7 mouse cellular contexts compared by ENCODE assay signal in the genomic region with DNA sequence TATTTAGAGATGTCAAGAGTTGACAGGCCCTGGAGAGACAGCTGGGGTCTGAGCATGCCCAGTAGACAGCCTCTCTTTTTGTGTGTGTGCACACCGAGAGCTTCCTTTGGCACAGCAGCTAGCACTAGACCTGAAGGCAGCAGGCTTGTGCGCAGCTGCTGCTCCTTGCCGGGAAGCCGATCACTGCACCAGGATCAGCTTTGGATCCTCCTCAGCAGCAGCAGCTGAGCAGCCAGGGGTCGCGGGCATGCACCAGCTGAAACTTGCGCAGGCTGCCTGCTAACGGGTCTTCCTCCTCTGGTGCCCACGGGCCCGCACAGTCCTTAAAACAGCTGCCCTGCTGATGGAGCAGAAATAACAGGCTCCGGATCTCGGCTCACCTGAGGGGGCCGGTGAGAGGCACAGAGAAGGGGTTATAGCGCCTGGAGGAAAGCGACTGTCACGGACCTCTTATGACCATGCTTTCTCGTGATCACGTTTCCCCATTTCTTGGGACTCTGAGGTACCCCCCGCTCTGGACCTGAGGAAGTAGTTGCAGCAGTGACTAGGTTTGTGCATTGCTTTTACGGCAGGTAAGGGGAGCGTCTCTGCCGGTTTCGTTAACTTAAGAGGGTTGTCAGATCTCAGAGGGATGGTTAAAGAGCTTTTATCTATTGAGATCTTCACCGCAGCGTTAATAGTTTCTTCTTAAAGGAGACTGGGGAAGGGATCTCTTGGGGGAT. TPM values are rescaled to one million over a fixed set of nuclear protein-coding genes. Genes with fewer than 3 reads are reported as not detected.
DNase-seq lines count a peak whose midpoint lies in the region; ATAC-seq and TF ChIP-seq lines count a peak whose summit lies in the region.

No protein-coding gene starts in this region.

- peaks cover 8% of the 10 kb centered on the region for H3K4me1 ChIP-seq in embryonic facial prominence, embryonic 15.5 days
- H3K4me1 ChIP-seq in hindbrain, postnatal 0 days (ENCODE audit: insufficient read depth, low read length): no peaks in the 10 kb centered on the region
- H3K4me1 ChIP-seq in limb, embryonic 14.5 days (ENCODE audit: control insufficient read depth, insufficient read depth, low read length): peaks cover 6% of the 10 kb centered on the region
- H3K4me1 ChIP-seq in neural tube, embryonic 14.5 days (ENCODE audit: control insufficient read depth, insufficient read depth, low read length): no peaks in the 10 kb centered on the region

- peak; percentile 45; the same call in 1 of the 2 replicates for TF ChIP-seq CTCF in hindbrain, postnatal 0 days (IDR thresholded peaks at IDR 0.05; ENCODE audit: low read depth)

- no peaks in the 10 kb centered on the region for H3K36me3 ChIP-seq in embryonic facial prominence, embryonic 15.5 days
- H3K36me3 ChIP-seq in hindbrain, postnatal 0 days (ENCODE audit: insufficient read depth, low read length): no peaks in the 10 kb centered on the region
- no peaks in the 10 kb centered on the region for H3K36me3 ChIP-seq in limb, embryonic 14.5 days (ENCODE audit: control insufficient read depth, insufficient read depth, low read length)
- no peaks in the 10 kb centered on the region for H3K36me3 ChIP-seq in neural tube, embryonic 14.5 days (ENCODE audit: control insufficient read depth, insufficient read depth, low read length)

- H3K9ac ChIP-seq in embryonic facial prominence, embryonic 15.5 days: peak overlapping the region; percentile 12; the same call in 1 of the 2 replicates
- peak overlapping the region; percentile 50 for H3K9ac ChIP-seq in hindbrain, postnatal 0 days (replicated peaks; ENCODE audit: low read length)
- H3K9ac ChIP-seq in limb, embryonic 14.5 days (ENCODE audit: low read depth, low read length, severe bottlenecking): peak overlapping the region; percentile 58
- H3K9ac ChIP-seq in neural tube, embryonic 14.5 days (replicated peaks; ENCODE audit: low read depth, low read length): peak overlapping the region; percentile 59

- peak; percentile 4 for DNase-seq in ovary, postnatal 14 days (ENCODE audit: low spot score)
- no peak for DNase-seq in ovary, postnatal 10 days (ENCODE audit: low spot score)
- peak; percentile 82 for DNase-seq in hindbrain, postnatal 0 days (ENCODE audit: low spot score)
- peak; percentile 49 for DNase-seq in limb, embryonic 14.5 days (ENCODE audit: low spot score)
- no peak for DNase-seq in natural killer cell, adult 2 months (ENCODE audit: low spot score in 2 of 2)

- 3% methylated on average over 25 of the region's 25 CpGs for WGBS in embryonic facial prominence, embryonic 15.5 days
- 3% methylated on average over 25 of the region's 25 CpGs for WGBS in hindbrain, postnatal 0 days
- 2% methylated on average over 25 of the region's 25 CpGs for WGBS in limb, embryonic 14.5 days
- 4% methylated on average over 25 of the region's 25 CpGs for WGBS in neural tube, embryonic 14.5 days

- no peaks in the 10 kb centered on the region for H3K27me3 ChIP-seq in embryonic facial prominence, embryonic 15.5 days
- H3K27me3 ChIP-seq in hindbrain, postnatal 0 days (ENCODE audit: insufficient read depth, low read length): no peaks in the 10 kb centered on the region
- H3K27me3 ChIP-seq in limb, embryonic 14.5 days (ENCODE audit: control insufficient read depth, insufficient read depth, low read length): peaks cover 3% of the 10 kb centered on the region; the same call in 1 of the 2 replicates
- H3K27me3 ChIP-seq in neural tube, embryonic 14.5 days (ENCODE audit: control insufficient read depth, insufficient read depth, low read length): no peaks in the 10 kb centered on the region

- H3K4me2 ChIP-seq in embryonic facial prominence, embryonic 15.5 days (replicated peaks): peak overlapping the region; percentile 83
- H3K4me2 ChIP-seq in hindbrain, postnatal 0 days (ENCODE audit: low read depth, low read length): peak overlapping the region; percentile 65
- peak overlapping the region; percentile 92 for H3K4me2 ChIP-seq in limb, embryonic 14.5 days (replicated peaks; ENCODE audit: low read depth, low read length, severe bottlenecking)
- H3K4me2 ChIP-seq in neural tube, embryonic 14.5 days (ENCODE audit: low read depth, low read length): peak overlapping the region; percentile 60

- ATAC-seq in embryonic facial prominence, embryonic 15.5 days (ENCODE audit: insufficient number of reproducible peaks, low FRiP score, low TSS enrichment, low read depth): peak; percentile 34; the same call in 1 of the 2 replicates
- ATAC-seq in hindbrain, postnatal 0 days: peak; percentile 98
- peak; percentile 83 for ATAC-seq in limb, embryonic 14.5 days (ENCODE audit: low FRiP score, low read depth)
- peak; percentile 98 for ATAC-seq in neural tube, embryonic 14.5 days (ENCODE audit: low read depth)

- TF ChIP-seq POLR2A in limb, embryonic 14.5 days (IDR thresholded peaks at IDR 0.05; ENCODE audit: borderline replicate concordance, extremely low read depth, insufficient read depth, insufficient read length): no peak

- peak overlapping the region; percentile 41 for H3K4me3 ChIP-seq in embryonic facial prominence, embryonic 15.5 days (replicated peaks)
- H3K4me3 ChIP-seq in hindbrain, postnatal 0 days (ENCODE audit: low read length): peak overlapping the region; percentile 47
- peak overlapping the region; percentile 43 for H3K4me3 ChIP-seq in limb, embryonic 14.5 days (replicated peaks; ENCODE audit: low read length)
- peak overlapping the region; percentile 44 for H3K4me3 ChIP-seq in neural tube, embryonic 14.5 days (ENCODE audit: low read depth, low read length)

- H3K9me3 ChIP-seq in embryonic facial prominence, embryonic 15.5 days (replicated peaks): no peaks in the 10 kb centered on the region
- H3K9me3 ChIP-seq in hindbrain, postnatal 0 days (ENCODE audit: low read length): no peaks in the 10 kb centered on the region
- no peaks in the 10 kb centered on the region for H3K9me3 ChIP-seq in limb, embryonic 14.5 days (ENCODE audit: control insufficient read depth, low read length)
- no peaks in the 10 kb centered on the region for H3K9me3 ChIP-seq in neural tube, embryonic 14.5 days (ENCODE audit: control insufficient read depth, low read length)

- no peak overlapping the region for H3K27ac ChIP-seq in embryonic facial prominence, embryonic 15.5 days (replicated peaks)
- peak overlapping the region; percentile 57 for H3K27ac ChIP-seq in hindbrain, postnatal 0 days
- H3K27ac ChIP-seq in limb, embryonic 14.5 days (replicated peaks; ENCODE audit: low read depth, low read length): no peak overlapping the region
- peak overlapping the region; percentile 77; the same call in 1 of the 2 replicates for H3K27ac ChIP-seq in neural tube, embryonic 14.5 days (ENCODE audit: low read depth, low read length)

RNA-seq across cellular contexts. Expression of gene Arhgap18, which starts 57.8 kb away (rescaled TPM):
- 24.0 and 24.5 TPM in 2 replicates for polyA plus RNA-seq in embryonic facial prominence, embryonic 15.5 days (2015; fragmentation: Nextera tagmentation; extraction: Ambion mirVana)
- 4.2 and 5.3 TPM in 2 replicates for total RNA-seq in hindbrain, postnatal 0 days (2014; rRNA removed)
- polyA plus RNA-seq in hindbrain, postnatal 0 days (2015; fragmentation: Nextera tagmentation; extraction: Ambion mirVana): 8.3 and 9.4 TPM in 2 replicates
- 10.2 and 14.2 TPM in 2 replicates for polyA plus RNA-seq in limb, embryonic 14.5 days (2012; rRNA removed)
- 23.3 and 24.3 TPM in 2 replicates for polyA plus RNA-seq in limb, embryonic 14.5 days (2014; fragmentation: Nextera tagmentation; extraction: Ambion mirVana)
- polyA plus RNA-seq in neural tube, embryonic 14.5 days (2014; fragmentation: Nextera tagmentation; extraction: Ambion mirVana): 10.0 and 11.6 TPM in 2 replicates

Comparison
In these comparisons a context has a peak if more than half of its experiments do, and no peak if none do; other contexts are left out.
1. DNase-seq: peak in ovary, postnatal 14 days (single experiment), hindbrain, postnatal 0 days (single experiment) and limb, embryonic 14.5 days (single experiment); none in ovary, postnatal 10 days (single experiment) and natural killer cell, adult 2 months (0 of 2).
2. ATAC-seq: peak in every context shown above with its lines; median percentile 98 in hindbrain, postnatal 0 days; 98 in neural tube, embryonic 14.5 days; 83 in limb, embryonic 14.5 days; 34 in embryonic facial prominence, embryonic 15.5 days.
3. H3K27ac ChIP-seq: peak in hindbrain, postnatal 0 days (single experiment) and neural tube, embryonic 14.5 days (single experiment); none in embryonic facial prominence, embryonic 15.5 days (single experiment) and limb, embryonic 14.5 days (single experiment).
4. Peak in every context shown above with its lines, with median percentiles within 50 percentile points of each other: H3K4me2 ChIP-seq, H3K4me3 ChIP-seq and H3K9ac ChIP-seq.